Mouse (Mus musculus): ENCODE results near the gene Fam69a. TPM values are rescaled to one million over a fixed set of nuclear protein-coding genes. Genes with fewer than 3 reads are reported as not detected.

The Fam69a gene
- polyA plus RNA-seq, 1 experiment from 2014 or later, result 50.0 TPM

DNA sequence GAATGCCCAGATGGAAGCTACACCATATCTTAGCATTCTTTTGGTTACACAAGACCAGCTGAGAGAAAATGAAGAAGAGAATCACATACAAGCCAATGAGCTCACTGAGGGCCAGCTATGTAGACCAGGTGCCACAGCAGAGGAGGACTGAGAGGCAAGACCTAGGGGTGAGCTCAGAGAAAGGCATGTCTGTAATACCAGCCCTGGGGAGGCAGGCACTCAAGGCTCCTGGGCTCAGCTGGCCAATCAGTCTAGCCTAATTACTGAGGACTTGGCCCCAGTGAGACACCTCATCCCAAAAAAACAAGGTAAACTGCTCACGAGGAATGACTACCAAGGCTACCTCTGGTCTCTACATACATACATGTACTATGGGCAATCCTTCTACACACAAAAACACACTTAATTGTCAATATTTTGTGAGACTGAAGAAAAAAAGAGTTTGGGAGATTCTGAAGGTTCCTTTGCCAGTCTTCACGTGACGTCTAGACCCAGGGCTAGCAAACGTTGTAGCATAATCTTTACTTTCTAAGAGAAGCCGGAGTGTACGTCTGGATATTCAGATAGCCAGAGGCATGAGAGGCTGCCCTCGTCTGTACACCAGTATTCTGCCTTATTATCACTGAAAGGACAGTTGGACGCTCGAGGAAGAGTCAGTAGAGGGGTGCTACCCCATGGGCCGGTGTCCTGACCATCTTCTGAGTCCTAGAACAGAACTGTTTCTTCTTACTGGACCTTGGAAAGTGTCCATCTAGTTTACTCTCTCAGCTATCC lies 51.9 kb downstream of the Fam69a start:
- Histone ChIP-seq H3K4me1 (no peaks in the 10 kb centered on the region), H3K9ac (no peak overlapping the region), H3K4me3 (no peak overlapping the region), H3K4me2 (no peak overlapping the region), H3K9me3 (no peaks in the 10 kb centered on the region), H3K27ac (no peak overlapping the region), H3K36me3 (replicated peaks) (no peaks in the 10 kb centered on the region), H3K27me3 (replicated peaks) (no peaks in the 10 kb centered on the region)
- 91% methylated on average over 10 of the region's 10 CpGs for WGBS
- no peak for ATAC-seq (replicated peaks)

DNA sequence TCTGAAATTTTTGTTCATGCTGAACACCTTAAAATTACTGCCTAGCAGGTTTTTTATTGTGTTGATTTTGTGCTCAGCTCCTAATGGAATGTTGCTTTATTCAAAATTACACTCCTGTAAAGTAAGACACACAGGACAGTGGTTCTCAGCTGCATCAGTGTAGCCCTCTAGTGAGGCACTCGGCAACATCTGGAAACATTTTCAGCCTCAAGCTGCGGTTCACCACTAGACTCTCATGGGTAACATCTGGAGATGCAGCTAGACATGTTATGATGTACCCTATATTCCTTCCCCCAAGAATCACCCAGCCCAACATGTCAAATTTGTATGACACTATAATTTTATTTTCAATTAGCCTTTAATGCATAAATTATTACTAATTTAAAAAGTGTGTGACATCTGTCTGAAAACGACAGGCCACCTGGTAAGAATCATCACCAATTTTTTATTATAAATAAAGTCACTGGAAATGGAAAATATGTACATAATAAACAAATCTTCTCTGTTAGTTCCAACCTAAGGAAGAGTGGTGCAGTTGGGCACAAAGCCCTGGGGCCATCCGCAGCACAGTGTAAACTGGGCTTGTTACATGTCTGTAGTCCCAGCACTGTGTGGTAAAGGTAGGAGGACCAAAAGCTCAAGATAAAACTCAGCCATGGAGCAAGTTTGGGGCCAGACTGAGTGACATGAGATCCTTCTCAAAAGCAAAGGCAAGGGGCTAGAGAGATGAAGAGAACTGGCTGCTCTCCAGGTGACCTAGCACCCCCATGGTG lies 53.5 kb downstream of the Fam69a start:
- Histone ChIP-seq H3K27me3 (replicated peaks) (no peaks in the 10 kb centered on the region), H3K9me3 (no peaks in the 10 kb centered on the region), H3K4me2 (no peak overlapping the region), H3K9ac (no peak overlapping the region), H3K27ac (no peak overlapping the region), H3K36me3 (replicated peaks) (no peaks in the 10 kb centered on the region), H3K4me3 (no peak overlapping the region), H3K4me1 (no peaks in the 10 kb centered on the region)
- no peak for ATAC-seq (replicated peaks)
- WGBS, result 82% methylated on average over 4 of the region's 4 CpGs

DNA sequence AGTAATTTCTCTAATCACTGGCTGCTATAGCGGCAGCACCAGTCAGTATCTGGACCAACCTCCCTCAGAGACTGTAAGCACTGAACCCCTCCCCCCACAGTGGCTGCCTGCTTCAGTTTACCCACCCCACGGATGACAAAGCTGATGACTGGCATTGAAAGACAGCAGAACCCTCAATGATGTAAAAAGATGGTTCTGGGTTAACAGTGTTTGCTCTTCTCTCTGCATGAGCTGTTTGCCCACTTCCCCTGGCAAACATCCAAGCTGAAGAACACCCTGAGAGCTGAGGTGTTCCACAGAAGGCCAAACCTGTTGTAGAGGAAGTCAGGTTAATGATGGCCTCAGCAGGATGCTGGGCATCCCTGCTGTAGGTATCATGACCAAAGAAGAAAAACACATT lies 54.3 kb downstream of the Fam69a start:
- Histone ChIP-seq H3K36me3 (replicated peaks) (no peaks in the 10 kb centered on the region), H3K4me3 (no peak overlapping the region), H3K4me1 (no peaks in the 10 kb centered on the region), H3K4me2 (no peak overlapping the region), H3K9ac (no peak overlapping the region), H3K27ac (no peak overlapping the region), H3K9me3 (no peaks in the 10 kb centered on the region), H3K27me3 (replicated peaks) (no peaks in the 10 kb centered on the region)
- WGBS, result 52% methylated on average over 2 of the region's 2 CpGs
- no peak for ATAC-seq (replicated peaks)

DNA sequence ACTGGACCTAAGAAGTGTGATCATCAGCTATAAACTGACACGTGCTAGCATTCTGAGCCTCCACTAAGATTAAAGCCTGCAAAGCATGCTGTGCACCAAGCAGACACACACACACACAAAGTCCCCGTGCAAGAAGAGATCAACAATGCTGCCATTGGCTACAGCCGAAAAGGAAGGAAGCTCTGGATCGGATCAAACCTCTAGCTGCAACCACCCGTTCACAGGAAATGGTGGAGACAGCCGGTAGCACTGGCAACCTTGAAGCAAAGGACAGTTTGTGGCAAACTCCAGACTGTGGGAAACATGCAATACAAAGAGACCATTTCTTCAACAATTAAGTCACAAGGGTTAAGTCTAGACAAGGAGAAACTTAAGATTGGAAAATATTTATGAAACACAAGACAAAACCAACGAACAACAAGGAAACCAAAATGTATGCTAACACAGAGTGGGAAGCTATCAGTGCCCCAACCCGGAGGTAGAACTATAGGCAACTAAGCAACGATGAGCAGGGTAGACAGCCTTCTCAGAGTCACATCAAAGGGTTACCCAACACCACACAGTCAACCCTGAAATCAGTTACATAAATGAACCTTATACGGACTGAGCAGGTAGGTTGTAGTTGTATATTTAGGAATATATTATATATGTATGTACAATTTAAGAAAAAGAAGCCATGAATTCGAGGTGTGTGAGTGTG lies 60.2 kb downstream of the Fam69a start:
- H3K27ac ChIP-seq, result no peak overlapping the region
- H3K9me3 ChIP-seq, result no peaks in the 10 kb centered on the region
- H3K9ac ChIP-seq, result no peak overlapping the region
- no peak overlapping the region for H3K4me2 ChIP-seq
- ATAC-seq (replicated peaks), result no peak
- no peak overlapping the region for H3K4me3 ChIP-seq
- no peaks in the 10 kb centered on the region for H3K27me3 ChIP-seq (replicated peaks)
- H3K4me1 ChIP-seq, result no peaks in the 10 kb centered on the region
- 80% methylated on average over 11 of the region's 11 CpGs for WGBS
- H3K36me3 ChIP-seq (replicated peaks), result no peaks in the 10 kb centered on the region

DNA sequence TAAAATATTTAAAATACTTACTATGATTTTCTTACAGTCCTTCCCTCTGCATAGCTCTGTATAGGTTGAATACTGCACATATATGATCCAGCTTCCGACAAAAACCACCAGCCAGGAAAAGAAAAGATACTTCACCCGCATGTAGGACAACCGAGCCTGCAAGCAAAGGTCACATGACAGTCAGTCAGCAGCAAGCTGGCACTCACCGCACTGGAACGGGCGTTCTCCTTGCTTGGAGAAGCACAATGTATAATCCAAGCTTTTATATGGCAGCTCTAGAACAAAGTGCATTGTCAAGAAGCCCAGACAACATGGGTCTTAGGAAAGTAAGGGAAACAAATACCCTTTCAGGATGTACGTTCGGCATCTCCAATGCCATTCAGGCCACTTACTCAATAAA lies 62.3 kb downstream of the Fam69a start:
- Histone ChIP-seq H3K27ac (no peak overlapping the region), H3K4me1 (no peaks in the 10 kb centered on the region)
- 58% methylated on average over 8 of the region's 8 CpGs for WGBS

DNA sequence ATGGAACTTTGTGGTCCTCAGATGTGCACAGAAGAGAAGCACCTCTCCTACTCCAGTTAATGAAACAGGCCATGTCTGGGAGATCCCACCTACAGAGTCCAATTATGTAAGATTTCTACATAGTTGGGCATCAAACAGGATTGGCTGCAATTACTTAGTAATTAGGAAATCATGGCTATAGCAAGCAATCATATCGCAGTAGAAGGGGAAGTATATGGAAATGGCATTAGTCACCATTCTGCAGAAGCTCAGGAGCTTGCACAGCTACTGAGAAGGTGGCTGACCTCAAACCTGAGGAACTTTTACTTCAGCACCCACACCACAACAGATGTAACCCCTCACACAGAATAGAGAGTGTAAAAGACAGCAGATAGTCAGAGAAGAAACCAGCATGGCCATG lies 64.0 kb downstream of the Fam69a start:
- no peak overlapping the region for H3K27ac ChIP-seq
- no peaks in the 10 kb centered on the region for H3K4me1 ChIP-seq
- no peaks in the 10 kb centered on the region for H3K27me3 ChIP-seq (replicated peaks)
- no peaks in the 10 kb centered on the region for H3K9me3 ChIP-seq
- no peak overlapping the region for H3K4me3 ChIP-seq
- 88% methylated on average over 1 of the region's 1 CpGs for WGBS
- no peak overlapping the region for H3K4me2 ChIP-seq
- no peaks in the 10 kb centered on the region for H3K36me3 ChIP-seq (replicated peaks)
- ATAC-seq (replicated peaks), result no peak
- H3K9ac ChIP-seq, result no peak overlapping the region

More for the DNA sequence above, 62.3 kb downstream of the Fam69a start:
- Histone ChIP-seq H3K36me3 (replicated peaks) (no peaks in the 10 kb centered on the region), H3K9me3 (no peaks in the 10 kb centered on the region), H3K4me3 (no peak overlapping the region), H3K9ac (no peak overlapping the region), H3K27me3 (replicated peaks) (no peaks in the 10 kb centered on the region), H3K4me2 (no peak overlapping the region)
- ATAC-seq (replicated peaks), result no peak

DNA sequence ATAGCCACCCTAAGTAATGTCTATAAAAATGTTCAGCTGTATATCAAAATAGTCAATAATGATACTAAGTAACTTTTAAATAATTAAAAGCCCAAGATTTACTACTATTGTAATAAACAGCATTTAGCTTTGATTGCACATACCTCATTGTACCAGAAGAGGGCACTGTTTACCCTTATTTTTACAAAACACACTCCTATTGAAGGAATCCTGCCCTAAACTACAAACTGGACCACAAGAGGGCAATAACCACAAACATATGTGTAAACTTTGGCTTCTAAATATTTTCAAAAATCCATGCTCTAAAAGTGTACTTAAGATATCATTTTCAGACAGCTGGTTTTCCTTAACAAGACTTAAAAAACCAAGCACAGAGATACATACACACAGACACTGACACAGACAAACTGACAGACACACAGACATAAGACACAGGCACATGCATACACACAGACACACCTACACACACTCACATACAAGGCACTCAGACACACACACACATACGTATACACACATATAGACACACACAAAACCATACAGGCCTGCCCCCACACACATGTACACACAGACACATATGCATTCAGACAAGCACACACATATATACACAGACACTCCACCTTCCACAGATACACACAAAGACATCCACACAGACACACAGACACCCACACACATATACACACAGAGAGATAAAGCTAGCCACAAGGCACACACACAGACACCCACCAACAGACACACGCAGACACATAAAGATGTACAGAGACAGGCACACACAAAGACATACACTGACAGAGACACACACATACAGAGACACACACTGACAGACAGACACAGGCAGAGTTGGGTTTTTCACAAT lies 65.3 kb downstream of the Fam69a start:
- Histone ChIP-seq H3K9ac (no peak overlapping the region), H3K9me3 (no peaks in the 10 kb centered on the region), H3K4me3 (no peak overlapping the region), H3K4me1 (no peaks in the 10 kb centered on the region), H3K27me3 (replicated peaks) (no peaks in the 10 kb centered on the region), H3K4me2 (no peak overlapping the region), H3K36me3 (replicated peaks) (no peaks in the 10 kb centered on the region), H3K27ac (no peak overlapping the region)
- 78% methylated on average over 2 of the region's 2 CpGs for WGBS
- ATAC-seq (replicated peaks), result peak; percentile 69

DNA sequence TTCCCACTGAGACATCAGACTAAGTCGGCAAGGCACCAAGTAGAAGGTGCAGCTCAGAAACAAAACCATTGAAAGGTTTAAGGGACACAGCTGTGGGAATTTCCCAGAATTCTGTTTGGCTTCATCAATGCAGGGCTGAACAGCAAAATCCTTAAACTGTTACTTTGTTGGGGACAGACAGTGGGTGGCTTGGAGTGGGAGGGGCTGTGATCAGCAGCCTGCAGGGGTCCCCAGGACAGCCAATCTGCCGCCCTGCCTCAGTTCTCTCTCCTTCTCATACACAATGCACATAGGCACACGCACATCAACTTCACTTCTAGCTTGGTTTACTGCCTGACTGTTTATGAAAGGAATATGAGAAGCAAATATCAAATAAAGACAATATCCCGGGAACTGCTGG lies 71.6 kb downstream of the Fam69a start:
- no peak overlapping the region for H3K4me2 ChIP-seq
- ATAC-seq (replicated peaks), result no peak
- H3K9me3 ChIP-seq, result no peaks in the 10 kb centered on the region
- no peak overlapping the region for H3K27ac ChIP-seq
- no peaks in the 10 kb centered on the region for H3K27me3 ChIP-seq (replicated peaks)
- H3K9ac ChIP-seq, result no peak overlapping the region
- H3K4me3 ChIP-seq, result no peak overlapping the region
- WGBS, result 36% methylated on average over 4 of the region's 4 CpGs
- 0 out of 2 replicates have a peak, but pooled peaks cover 3% of the 10 kb centered on the region for H3K36me3 ChIP-seq (replicated peaks)
- no peaks in the 10 kb centered on the region for H3K4me1 ChIP-seq

DNA sequence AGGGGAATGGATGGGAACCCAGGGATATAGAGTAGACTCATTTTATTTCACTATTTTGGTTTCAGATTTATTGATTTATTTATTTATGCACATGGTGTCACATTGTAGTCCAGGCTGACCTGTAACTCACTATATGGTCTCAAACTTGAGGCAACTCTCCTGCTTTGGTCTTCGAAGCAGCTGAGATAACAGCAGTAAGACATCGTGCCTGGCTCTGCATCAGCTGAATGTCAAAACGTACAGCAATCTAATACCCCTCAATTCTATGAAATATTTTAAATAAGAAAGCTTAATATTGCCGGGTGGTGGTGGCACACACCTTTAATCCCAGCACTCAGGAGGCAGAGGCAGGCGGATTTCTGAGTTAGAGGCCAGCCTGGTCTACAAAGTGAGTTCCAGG lies 75.9 kb downstream of the Fam69a start:
- WGBS, result 92% methylated on average over 5 of the region's 5 CpGs
- Histone ChIP-seq H3K27me3 (replicated peaks) (no peaks in the 10 kb centered on the region), H3K4me3 (no peak overlapping the region), H3K27ac (no peak overlapping the region), H3K9me3 (no peaks in the 10 kb centered on the region), H3K4me1 (no peaks in the 10 kb centered on the region), H3K4me2 (no peak overlapping the region), H3K36me3 (replicated peaks) (peaks cover 37% of the 10 kb centered on the region), H3K9ac (no peak overlapping the region)
- no peak for ATAC-seq (replicated peaks)

DNA sequence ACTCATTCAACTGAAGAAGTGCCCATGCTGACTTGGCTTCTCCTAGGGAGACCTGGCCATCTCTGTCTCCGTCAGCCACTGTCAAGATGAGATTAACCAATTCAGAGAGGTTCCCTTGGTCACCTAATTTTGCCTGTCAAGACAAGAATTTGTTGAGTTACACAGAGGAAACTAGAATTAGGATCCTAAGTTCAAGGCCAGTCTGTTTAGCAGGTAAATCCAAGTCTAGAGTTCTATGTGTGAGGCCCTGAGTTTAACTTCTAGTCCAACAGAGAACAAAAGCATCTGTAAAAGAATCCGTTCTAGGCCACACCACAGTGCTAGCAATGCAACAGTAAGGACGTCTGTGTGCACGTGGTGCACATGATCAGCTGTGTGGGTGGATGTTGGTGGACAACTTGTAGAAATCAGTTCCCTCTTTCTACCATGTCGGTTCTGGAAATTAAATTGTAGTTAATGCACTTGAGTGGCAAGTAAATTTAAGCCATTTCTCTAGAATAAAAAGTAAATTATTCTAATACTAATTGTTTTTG lies 76.7 kb downstream of the Fam69a start:
- Histone ChIP-seq H3K4me3 (no peak overlapping the region), H3K4me2 (no peak overlapping the region), H3K36me3 (replicated peaks) (peaks cover 41% of the 10 kb centered on the region), H3K9ac (no peak overlapping the region), H3K9me3 (no peaks in the 10 kb centered on the region), H3K4me1 (no peaks in the 10 kb centered on the region), H3K27me3 (replicated peaks) (no peaks in the 10 kb centered on the region), H3K27ac (no peak overlapping the region)
- 69% methylated on average over 5 of the region's 5 CpGs for WGBS
- ATAC-seq (replicated peaks), result no peak

DNA sequence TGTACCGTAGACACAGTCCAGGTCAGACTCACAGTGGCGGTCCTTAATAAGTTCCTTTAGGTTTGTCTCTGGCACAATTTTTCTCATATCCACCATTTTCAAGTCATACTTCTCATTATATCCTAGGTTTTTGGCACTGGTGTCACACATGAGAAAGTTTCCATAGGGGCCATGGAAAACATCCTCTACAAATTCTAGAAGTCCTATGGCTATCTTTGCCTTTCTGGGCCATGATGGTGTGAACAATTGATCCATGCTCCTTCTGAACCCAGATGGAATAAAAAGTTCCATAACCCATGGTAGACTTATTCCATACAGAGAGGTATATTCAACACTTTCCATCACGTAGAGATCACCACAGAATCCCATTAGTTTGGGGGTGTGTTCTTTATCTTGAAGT lies 77.2 kb downstream of the Fam69a start:
- Histone ChIP-seq H3K27me3 (replicated peaks) (no peaks in the 10 kb centered on the region), H3K9me3 (no peaks in the 10 kb centered on the region), H3K9ac (no peak overlapping the region), H3K36me3 (replicated peaks) (peaks cover 46% of the 10 kb centered on the region), H3K4me3 (no peak overlapping the region), H3K4me2 (no peak overlapping the region), H3K4me1 (no peaks in the 10 kb centered on the region), H3K27ac (no peak overlapping the region)
- 89% methylated on average over 3 of the region's 3 CpGs for WGBS
- ATAC-seq (replicated peaks), result no peak
